Mouse (Mus musculus) heart, embryonic 11.5 days (tissue): Measurements from ENCODE around the gene Gpat3. TPM values are rescaled to one million over a fixed set of nuclear protein-coding genes. Genes with fewer than 3 reads are reported as not detected.

Experiments
- ATAC-seq: fragments of 200-750 bp; cut with Nextera tagmentation; replicated peaks from 2 replicates; pipeline ENCODE4 v1.8.0; 2017; ENCODE audit warnings: moderate library complexity; ENCODE audit not compliant: insufficient number of reproducible peaks, low FRiP score, low TSS enrichment
- H3K27ac ChIP-seq: fragments of 300-500 bp; sonication (generic); 2 replicates; pipeline ENCODE4 v1.5.1; 2014; ENCODE audit warnings: mild to moderate bottlenecking, low read depth, low read length
- H3K27me3 ChIP-seq: fragments of 300-500 bp; sonication (generic); 2 replicates; pipeline ENCODE4 v1.6.1; 2014; ENCODE audit warnings: mild to moderate bottlenecking, low read length, mixed read lengths; ENCODE audit not compliant: control insufficient read depth, insufficient read depth
- H3K36me3 ChIP-seq: fragments of 300-500 bp; sonication (generic); 2 replicates; pipeline ENCODE4 v1.6.1; 2014; ENCODE audit warnings: mild to moderate bottlenecking, low read length, moderate library complexity, mixed read lengths; ENCODE audit not compliant: control insufficient read depth, insufficient read depth
- H3K4me1 ChIP-seq: fragments of 300-500 bp; sonication (generic); 2 replicates; pipeline ENCODE4 v1.6.1; 2014; ENCODE audit warnings: low read length; ENCODE audit not compliant: control insufficient read depth, insufficient read depth
- H3K4me2 ChIP-seq: fragments of 300-500 bp; sonication (generic); 2 replicates; pipeline ENCODE4 v1.6.1; 2014; ENCODE audit warnings: mild to moderate bottlenecking, moderate library complexity
- H3K4me3 ChIP-seq: fragments of 300-500 bp; sonication (generic); 2 replicates; pipeline ENCODE4 v1.5.1; 2014; ENCODE audit warnings: low read depth, low read length
- H3K9ac ChIP-seq: fragments of 300-500 bp; sonication (generic); 2 replicates; pipeline ENCODE4 v1.6.1; 2014; ENCODE audit warnings: mild to moderate bottlenecking, low read depth, low read length, moderate library complexity
- H3K9me3 ChIP-seq: fragments of 300-500 bp; sonication (generic); replicated peaks from 2 replicates; pipeline ENCODE4 v1.6.1; 2016; ENCODE audit warnings: low read length; ENCODE audit not compliant: control insufficient read depth
- WGBS: fragments of 180-500 bp; shearing (Covaris S2); extraction: QIAGEN DNeasy Blood & Tissue Kit; methylation state at CpG from one replicate; pipeline ENCODE4 v1.1.7; 2014; ENCODE audit not compliant: insufficient replicate concordance; 5-methylcytosine and 5-hydroxymethylcytosine counted together
- polyA plus RNA-seq: library from polyadenylated mRNA; unstranded; fragments of >200 nt; fragmentation: Nextera tagmentation; extraction: Ambion mirVana; gene quantifications from 2 replicates; pipeline ENCODE4 v1.2.1, GENCODE M21; 2014

The Gpat3 gene
- polyA plus RNA-seq, 1 experiment from 2014 or later, result 7.4 TPM

DNA sequence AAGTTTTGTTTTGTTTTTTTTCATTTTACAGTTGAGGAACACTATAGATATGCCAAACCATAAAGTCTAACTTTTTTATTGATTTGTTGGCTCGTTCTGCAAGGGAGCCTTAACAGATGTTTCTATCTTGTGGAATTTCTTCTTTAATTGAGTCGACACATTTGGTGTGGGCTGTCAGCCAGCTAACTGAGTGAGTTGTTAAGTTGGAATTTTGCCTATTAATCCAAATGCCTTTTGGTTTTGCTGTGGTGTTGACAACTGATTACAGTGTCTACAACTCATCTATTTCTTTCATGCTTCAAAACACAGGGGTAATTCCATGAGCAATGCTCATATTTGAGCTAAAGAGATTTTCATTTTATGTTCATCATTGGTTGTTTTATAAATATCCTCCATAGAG, 20.7 kb downstream of the Gpat3 start:
- H3K4me2 ChIP-seq, result no peak overlapping the region
- H3K27me3 ChIP-seq, result no peaks in the 10 kb centered on the region
- H3K4me1 ChIP-seq, result peaks cover 4% of the 10 kb centered on the region; the same call in 1 of the 2 replicates
- H3K36me3 ChIP-seq, result no peaks in the 10 kb centered on the region
- no peak overlapping the region for H3K27ac ChIP-seq
- ATAC-seq, result no peak
- 70% methylated on average over 2 of the region's 2 CpGs for WGBS
- no peak overlapping the region for H3K4me3 ChIP-seq
- H3K9me3 ChIP-seq, result no peaks in the 10 kb centered on the region
- no peak overlapping the region for H3K9ac ChIP-seq

DNA sequence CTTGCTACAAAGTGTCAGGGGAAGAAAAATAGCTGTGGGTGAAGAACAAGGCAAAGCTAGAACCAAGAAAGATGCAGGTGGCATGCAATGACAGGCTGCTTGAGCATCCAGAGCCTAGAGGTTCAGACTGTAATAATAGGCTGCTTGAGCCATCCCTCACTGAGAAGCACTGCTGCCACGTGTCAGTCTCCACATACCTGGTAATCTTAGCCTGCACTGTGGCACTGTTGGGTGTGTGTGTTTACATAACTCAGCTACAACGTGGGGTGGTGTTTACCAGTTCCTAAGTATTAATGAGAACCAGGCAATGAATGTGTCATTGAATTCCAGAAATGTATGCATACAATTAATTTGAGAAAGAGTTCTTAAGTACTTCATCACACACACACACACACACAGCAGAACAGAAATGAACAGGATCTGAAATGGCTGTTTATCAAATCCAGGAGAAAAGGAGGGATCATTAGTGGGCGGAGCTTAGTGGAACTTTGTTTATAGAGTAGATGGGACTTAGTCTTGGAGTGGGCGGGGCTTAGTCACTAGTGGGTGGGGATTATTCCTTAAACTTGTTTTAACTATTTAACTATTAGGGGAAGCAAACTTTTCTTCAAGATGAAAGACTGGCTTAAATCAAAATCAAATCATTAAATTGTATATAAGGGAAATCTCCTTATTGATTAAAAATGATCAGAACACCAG, 23.8 kb downstream of the Gpat3 start:
- Histone ChIP-seq H3K27me3 (no peaks in the 10 kb centered on the region), H3K36me3 (no peaks in the 10 kb centered on the region), H3K4me3 (no peak overlapping the region), H3K4me2 (no peak overlapping the region), H3K9me3 (no peaks in the 10 kb centered on the region), H3K9ac (no peak overlapping the region), H3K27ac (no peak overlapping the region), H3K4me1 (no peaks in the 10 kb centered on the region)
- 56% methylated on average over 4 of the region's 4 CpGs for WGBS
- no peak for ATAC-seq

DNA sequence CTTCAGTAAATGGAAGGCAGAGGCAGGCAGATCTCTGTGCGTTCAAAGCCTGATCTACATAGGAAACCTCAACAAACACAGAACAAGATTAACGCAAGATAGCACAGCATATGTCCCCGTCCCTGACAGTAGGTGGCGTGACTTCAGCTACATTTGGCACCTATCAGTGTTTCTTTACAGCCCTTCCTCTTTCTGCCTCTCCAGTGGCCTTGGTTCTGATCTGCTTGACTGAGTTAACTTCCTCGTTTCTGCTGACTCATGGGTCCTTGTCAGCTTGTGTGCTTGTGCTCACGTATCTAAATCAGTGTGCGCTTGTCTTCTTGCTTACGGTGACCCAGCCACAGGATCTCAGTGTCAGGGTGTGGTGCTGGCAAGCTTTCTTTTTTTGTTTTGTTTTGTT, 26.5 kb downstream of the Gpat3 start:
- no peak for ATAC-seq
- Histone ChIP-seq H3K9me3 (no peaks in the 10 kb centered on the region), H3K27me3 (no peaks in the 10 kb centered on the region), H3K4me3 (no peak overlapping the region), H3K4me2 (no peak overlapping the region), H3K36me3 (no peaks in the 10 kb centered on the region), H3K9ac (no peak overlapping the region), H3K27ac (no peak overlapping the region), H3K4me1 (no peaks in the 10 kb centered on the region; the same call in 1 of the 2 replicates)
- 74% methylated on average over 8 of the region's 8 CpGs for WGBS

DNA sequence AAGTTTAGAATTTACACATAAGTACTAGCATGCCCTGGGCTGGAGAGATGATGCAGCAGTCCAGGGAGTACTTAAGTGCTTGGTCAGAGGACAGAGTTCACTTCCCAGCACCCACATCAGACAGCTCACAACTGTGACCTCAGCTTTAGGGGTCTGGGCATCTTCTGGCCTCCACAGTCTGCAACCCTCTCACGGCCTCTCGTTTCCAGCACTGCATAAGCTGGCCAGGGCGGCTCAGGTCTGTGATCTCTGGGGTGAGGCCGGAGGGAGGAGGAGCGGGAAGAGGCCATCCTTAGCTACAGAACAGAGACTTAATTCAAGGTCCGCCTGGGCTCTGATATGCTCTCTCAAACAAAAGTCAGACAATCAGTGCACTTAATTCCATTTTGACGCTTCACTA, 29.2 kb downstream of the Gpat3 start:
- no peak for ATAC-seq
- no peak overlapping the region for H3K4me2 ChIP-seq
- no peaks in the 10 kb centered on the region for H3K9me3 ChIP-seq
- no peak overlapping the region for H3K4me3 ChIP-seq
- WGBS, result 69% methylated on average over 7 of the region's 7 CpGs
- no peak overlapping the region for H3K9ac ChIP-seq
- H3K36me3 ChIP-seq, result no peaks in the 10 kb centered on the region
- no peak overlapping the region for H3K27ac ChIP-seq
- no peaks in the 10 kb centered on the region; the same call in 1 of the 2 replicates for H3K4me1 ChIP-seq
- H3K27me3 ChIP-seq, result no peaks in the 10 kb centered on the region

DNA sequence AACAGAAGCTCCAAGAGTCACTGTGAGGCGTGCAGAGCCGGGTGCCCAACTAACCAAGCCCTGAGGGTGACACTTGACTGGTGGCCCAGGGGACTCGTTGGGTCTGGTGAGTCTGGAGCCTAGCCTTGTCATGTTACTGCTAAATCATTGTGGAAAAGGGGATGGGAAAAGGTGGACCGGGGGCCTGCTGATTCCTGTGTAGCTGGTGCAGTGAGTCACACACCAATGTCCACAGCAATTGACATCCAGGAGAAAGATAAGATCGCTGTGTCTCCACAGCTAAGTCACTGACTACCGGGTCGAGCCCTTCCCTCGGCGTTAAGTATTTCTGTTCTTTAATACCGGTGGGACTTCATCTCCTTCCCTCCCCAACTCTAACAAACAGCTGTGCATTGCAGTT, 29.7 kb downstream of the Gpat3 start:
- no peaks in the 10 kb centered on the region for H3K9me3 ChIP-seq
- no peak for ATAC-seq
- 57% methylated on average over 10 of the region's 10 CpGs for WGBS
- H3K4me1 ChIP-seq, result no peaks in the 10 kb centered on the region; the same call in 1 of the 2 replicates
- H3K27ac ChIP-seq, result no peak overlapping the region
- H3K4me2 ChIP-seq, result no peak overlapping the region
- no peak overlapping the region for H3K9ac ChIP-seq
- no peaks in the 10 kb centered on the region for H3K27me3 ChIP-seq
- no peak overlapping the region for H3K4me3 ChIP-seq
- no peaks in the 10 kb centered on the region for H3K36me3 ChIP-seq

DNA sequence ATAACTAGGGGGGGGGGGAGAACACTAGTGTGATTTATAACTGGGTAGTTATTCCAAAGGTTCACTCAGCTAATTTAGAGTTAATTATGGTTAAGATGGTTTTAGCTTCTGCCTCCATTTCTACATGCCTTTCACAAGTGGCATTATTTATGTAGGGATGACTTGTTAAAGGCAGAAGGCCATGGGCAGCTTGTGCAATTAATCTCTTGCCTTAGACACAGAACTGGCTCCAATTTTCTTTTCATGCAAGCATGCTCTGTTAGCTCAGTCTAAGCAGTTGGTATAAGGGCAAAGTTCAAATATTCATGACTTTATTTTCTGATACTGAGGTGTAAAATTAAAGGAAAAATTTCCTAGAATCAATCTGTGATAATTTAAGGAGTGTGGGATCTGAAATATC, 31.5 kb downstream of the Gpat3 start:
- H3K36me3 ChIP-seq, result no peaks in the 10 kb centered on the region
- no peaks in the 10 kb centered on the region for H3K27me3 ChIP-seq
- no peak overlapping the region for H3K27ac ChIP-seq
- H3K4me2 ChIP-seq, result no peak overlapping the region
- no peaks in the 10 kb centered on the region for H3K9me3 ChIP-seq
- H3K4me3 ChIP-seq, result no peak overlapping the region
- H3K4me1 ChIP-seq, result no peaks in the 10 kb centered on the region; the same call in 1 of the 2 replicates
- no peak for ATAC-seq
- H3K9ac ChIP-seq, result no peak overlapping the region

DNA sequence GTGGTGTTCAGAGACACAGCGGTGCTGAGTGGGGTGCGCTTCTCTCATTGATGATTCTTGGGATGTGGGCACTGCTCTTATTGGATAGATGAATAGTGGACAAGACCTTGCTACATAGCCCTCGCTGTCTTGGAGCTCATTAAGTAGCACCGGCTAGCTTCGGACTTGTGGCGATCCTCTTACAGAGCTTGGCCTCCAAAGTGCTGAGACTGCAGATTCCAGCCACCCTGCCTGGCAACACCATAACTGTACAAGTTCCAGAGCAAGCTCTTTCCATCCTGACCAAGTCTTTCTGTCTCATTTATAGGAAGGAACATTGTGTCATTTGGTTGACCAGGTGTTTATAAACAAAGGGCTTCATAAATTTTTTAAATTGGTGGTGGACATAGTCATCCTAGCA, 39.7 kb downstream of the Gpat3 start:
- Histone ChIP-seq H3K9me3 (no peaks in the 10 kb centered on the region), H3K27ac (no peak overlapping the region), H3K4me1 (no peaks in the 10 kb centered on the region; the same call in 1 of the 2 replicates), H3K4me2 (no peak overlapping the region), H3K36me3 (no peaks in the 10 kb centered on the region; the same call in 1 of the 2 replicates), H3K4me3 (no peak overlapping the region), H3K27me3 (no peaks in the 10 kb centered on the region), H3K9ac (no peak overlapping the region)
- ATAC-seq, result no peak
- WGBS, result 84% methylated on average over 6 of the region's 6 CpGs

DNA sequence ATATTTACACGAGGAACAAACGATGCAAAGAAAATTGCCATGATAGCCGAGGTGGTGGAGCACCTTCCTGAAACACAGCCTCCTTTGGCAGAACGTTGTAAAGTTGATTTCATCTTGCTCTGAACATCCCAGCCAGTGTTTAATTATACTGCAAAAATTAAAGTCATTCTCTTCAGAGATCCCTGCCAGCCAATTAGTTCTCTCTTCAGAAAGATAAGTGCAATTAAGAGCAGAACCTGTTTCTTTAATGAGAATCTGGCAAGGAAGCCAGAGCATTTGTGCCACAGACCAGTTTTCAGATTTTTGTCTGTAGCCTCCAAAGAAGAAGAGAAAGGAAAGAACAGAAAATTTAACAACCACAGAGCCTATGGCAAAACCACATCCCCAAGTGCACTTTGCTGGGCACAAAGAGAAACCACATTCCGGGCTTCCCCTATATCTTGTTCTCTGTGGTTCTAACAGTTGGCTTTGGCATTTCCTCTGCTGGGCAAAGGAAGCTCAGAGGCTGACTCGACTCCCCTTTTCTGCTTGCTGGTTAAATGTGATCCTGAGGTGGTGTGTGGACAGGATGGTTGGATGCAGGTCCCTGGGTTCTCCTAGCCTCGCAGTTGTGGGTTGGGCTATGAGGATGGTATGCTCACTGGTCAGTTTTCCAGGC, 40.9 kb downstream of the Gpat3 start:
- Histone ChIP-seq H3K4me2 (no peak overlapping the region), H3K27ac (no peak overlapping the region), H3K4me1 (no peaks in the 10 kb centered on the region; the same call in 1 of the 2 replicates), H3K36me3 (no peaks in the 10 kb centered on the region; the same call in 1 of the 2 replicates), H3K4me3 (no peak overlapping the region), H3K9me3 (no peaks in the 10 kb centered on the region), H3K9ac (no peak overlapping the region), H3K27me3 (no peaks in the 10 kb centered on the region)
- ATAC-seq, result no peak
- WGBS, result 77% methylated on average over 7 of the region's 7 CpGs

DNA sequence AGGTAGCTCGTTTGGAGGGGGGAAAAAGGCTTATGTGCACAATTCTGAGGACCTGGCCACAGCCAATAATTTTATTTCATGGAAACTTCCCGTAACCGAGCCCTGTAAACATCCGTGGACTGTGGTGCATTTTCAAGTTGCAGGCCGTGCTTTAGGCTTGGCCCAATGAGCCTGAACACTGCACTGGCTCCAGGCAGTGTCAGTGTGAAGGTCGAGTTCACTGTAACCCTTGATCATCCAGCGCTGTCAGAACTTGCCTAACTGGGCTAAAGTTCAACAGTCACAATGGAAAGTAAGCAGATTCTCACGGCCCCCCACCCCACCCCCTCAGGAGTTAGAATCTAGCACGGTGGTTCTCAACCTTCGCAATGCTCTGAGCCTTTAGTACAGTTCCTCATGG, 50.7 kb downstream of the Gpat3 start:
- H3K27ac ChIP-seq, result no peak overlapping the region
- H3K9ac ChIP-seq, result no peak overlapping the region
- no peak for ATAC-seq
- no peaks in the 10 kb centered on the region for H3K4me1 ChIP-seq
- no peaks in the 10 kb centered on the region; the same call in 1 of the 2 replicates for H3K36me3 ChIP-seq
- no peak overlapping the region for H3K4me3 ChIP-seq
- WGBS, result 75% methylated on average over 10 of the region's 10 CpGs
- no peak overlapping the region for H3K4me2 ChIP-seq
- H3K27me3 ChIP-seq, result no peaks in the 10 kb centered on the region
- H3K9me3 ChIP-seq, result no peaks in the 10 kb centered on the region
